Mouse (Mus musculus) gastrocnemius, postnatal 10 days (tissue): ENCODE measurements around the gene Bpnt1. TPM values are rescaled to one million over a fixed set of nuclear protein-coding genes. Genes with fewer than 3 reads are reported as not detected.

ENCODE experiments used
- DNase-seq: peaks from one replicate; pipeline ENCODE4 v3.0.0; 2021; ENCODE audit warnings: mixed read lengths
- total RNA-seq, 2 experiments: library from RNA; stranded (reverse); gene quantifications; 2 replicates each; pipeline ENCODE4 v1.2.3; 2021

The Bpnt1 gene
- total RNA-seq, 2 experiments from 2014 or later: 21.8 to 22.6 TPM

DNA sequence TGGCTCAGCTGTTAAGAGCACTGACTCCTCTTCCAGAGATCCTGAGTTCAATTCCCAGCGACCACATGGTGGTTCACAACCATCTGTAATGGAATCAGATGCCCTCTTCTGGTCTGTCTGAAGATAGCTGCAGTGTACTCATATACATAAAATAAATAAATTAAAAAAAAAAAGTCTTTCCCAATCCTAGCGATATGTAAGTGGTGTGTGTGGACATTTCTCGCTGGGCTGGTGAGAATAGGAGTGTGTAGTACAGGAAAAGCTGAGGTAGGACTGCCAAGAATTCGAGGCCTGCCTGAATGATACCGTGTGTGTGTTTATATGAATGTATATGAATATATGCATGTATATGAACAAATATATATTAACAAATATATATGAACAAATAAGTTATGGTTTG, 585 bp upstream of the Bpnt1 start:
- no peak for DNase-seq

DNA sequence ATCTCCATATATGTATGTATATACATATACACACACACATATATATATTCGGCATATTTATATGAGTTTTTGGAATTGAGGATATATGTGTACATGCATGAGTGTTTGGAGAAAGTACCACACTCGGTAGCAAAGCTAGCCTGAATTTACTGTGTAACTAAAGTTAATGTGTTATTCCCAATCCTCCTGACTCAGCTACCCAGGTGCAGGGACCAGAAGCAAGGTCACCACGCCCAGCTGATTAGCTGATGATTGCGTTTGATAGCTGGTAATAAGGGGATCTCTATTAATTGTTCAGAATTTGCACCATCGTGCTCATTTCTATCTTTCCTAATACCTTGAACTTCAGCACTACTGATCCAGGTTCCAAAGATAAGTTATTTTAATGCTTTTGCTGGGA, 1.7 kb downstream of the Bpnt1 start:
- no peak for DNase-seq

DNA sequence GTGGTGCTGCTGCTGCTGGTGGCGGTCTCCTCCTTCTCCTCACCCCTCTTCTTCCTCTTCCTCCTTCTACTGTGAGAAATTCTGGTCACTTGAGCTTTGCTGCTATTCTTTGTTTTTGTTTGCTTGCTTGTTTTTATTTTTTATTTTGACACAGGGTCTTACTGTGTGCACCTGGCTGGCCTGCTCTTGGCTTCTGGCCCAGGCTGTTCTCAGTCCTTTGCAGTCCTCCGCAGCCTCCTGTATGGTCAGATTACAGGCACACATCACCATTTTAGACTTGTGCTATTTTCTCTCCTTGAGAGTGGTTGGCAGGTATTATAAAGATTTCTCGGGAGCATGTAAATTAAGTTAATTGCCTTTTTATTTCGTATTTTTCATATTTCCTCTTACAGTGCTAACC, 2.2 kb downstream of the Bpnt1 start:
- DNase-seq: no peak

DNA sequence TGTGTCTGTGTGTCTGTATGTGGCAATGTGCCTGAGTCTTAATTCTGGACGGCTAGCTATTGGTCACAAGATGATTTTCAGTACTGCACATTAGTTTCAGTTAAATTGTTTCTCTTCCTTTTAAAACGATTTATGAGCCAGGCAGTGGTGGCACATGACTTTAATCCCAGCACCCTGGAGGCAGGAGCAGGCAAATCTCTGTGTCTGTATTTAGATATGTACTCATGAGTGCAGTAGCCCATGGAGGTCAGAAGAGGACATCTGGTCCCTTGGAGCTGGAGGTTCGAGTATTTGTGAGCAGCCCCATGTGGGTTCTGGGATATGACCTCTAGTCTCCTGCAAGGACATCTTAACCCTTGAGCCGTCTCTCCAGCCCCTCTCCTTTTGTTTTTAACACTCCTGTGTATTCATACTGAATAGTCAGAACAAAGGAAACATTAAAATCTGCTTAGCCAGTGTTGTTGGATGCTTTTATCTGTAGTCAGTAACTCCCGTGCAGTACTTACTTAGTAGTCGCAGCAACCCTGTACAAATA, 3.3 kb downstream of the Bpnt1 start:
- DNase-seq: no peak

DNA sequence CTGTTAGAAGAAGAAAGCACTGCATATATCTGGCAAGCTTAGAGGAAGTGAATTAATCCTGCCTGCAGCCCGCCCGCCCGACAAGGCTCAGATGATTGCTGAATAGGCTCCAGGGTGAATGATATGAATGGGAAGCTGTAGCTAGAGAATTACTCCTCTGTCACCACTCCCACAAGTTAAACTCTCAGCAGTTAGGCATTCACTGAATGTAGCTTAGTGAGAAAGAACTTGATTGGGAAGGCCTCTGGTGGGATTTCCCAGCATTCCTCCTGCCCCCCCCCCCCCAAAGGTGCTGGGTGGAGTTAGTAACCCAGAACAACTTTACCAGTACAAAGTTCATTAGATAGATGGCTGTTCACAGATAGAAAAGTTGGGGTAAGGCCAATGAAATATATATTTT, 4.6 kb downstream of the Bpnt1 start:
- DNase-seq: no peak

DNA sequence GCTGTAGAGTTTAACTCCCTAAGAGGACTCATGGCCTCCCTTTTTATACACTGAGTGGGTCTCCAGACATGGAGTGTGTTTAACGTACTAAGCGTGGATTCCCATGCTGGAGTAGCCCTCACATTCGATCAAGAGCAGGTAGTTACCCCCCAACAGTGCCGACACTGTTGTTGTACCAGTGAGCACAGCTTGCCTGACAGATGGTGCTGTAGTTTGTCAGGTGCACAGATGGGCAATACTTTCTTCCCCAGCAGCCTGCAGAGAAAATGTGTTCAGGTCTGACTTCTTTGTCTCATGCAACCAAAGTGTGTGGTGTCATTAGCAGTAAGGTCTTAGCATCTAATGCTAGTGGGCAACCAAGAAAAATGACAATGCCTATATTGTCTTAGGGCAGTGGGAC, 10.5 kb downstream of the Bpnt1 start:
- no peak for DNase-seq

DNA sequence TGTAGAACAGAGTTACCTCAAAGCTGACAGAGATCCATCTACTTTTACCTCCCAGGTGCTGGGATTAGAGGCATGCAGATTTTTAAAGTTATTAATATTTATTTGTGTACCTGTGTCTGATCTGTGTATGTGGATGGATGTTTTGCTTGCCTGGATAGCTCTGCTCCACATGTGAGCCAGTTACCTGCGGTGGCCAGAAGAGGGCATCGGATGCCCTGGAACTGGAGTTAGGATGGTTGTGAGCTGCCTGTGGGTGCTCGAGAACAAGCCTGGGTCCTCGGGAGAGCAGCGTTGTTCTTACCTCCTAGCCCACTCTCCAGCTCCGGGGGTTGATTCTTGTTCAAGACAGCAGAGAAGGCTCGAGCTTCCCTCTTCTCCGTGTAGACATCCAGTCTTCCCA, 11.5 kb downstream of the Bpnt1 start:
- no peak for DNase-seq

DNA sequence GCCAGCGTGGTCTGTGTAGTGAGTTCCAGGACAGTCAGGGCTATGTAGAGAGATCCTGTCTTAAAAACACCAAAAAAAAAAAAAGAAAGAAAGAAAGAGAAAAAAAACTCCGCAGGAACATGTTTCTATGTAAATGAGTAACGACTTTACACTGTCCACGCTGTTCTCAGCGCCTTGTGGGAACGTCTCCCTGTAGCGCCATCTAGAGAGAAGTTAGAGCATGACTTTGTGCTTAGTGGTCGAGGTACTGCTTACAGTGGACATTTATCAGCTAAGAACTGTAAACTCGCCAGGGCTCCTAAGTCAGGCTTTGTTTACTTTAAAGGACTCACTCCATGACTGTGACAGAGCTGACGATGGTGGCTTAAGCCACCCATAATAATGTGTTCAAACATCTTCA, 14.2 kb downstream of the Bpnt1 start:
- DNase-seq: no peak

DNA sequence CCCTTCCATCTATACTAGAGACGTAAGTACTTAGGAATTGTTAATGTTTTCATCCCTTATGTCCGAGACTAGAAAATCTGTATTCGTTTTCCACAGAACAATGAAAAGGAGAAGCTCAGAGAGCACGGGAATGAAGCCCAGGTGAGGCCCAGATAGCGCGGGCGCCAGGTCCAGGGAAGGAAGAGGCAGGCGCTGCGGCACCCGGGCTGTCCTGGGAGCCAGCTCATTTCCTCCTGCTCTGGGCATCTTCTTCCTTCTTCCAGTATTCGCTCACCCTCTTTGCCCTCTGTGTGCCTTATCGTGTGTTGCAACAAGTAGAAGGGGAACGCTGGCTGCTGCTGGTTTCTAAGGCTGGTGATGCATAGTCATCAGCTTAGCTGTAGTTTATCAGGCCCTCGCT, 17.8 kb downstream of the Bpnt1 start:
- DNase-seq: no peak

DNA sequence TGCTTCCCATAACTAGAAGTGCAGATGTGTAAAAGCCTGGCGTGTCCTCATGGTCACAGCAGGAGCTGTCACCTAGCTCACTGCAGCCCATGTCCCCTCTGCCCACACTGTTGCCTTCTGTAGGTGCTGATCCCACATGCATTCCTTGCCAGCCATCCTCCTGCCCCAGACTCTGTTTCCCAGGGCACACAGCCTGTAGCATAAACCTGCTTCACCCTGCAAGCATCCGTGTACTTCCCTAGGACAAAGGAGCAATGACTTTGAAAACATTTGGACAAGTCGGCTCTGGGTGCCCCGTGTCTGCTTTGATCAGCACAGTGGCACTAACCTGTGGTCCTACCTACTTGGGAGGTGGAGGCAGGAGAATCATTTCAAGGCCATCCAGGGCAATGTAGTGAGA, 18.7 kb downstream of the Bpnt1 start:
- no peak for DNase-seq

DNA sequence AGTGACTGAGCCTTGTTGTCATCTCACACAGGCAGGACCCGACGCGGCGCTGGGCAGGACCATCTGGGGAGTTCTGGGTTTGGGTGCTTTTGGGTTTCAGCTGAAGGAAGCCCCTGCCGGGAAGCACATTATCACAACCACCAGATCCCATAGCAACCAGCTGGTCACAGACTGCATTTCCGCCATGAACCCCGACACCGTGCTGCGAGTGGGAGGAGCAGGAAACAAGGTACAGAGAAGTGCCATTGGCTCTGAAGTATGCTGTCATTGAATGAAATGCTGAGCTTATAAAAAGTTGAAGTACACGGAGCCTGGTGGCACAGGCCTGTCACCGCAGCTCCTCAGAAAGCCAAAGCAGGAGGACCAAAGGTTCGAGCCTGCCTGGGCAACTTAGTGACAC, 20.2 kb downstream of the Bpnt1 start:
- no peak for DNase-seq

DNA sequence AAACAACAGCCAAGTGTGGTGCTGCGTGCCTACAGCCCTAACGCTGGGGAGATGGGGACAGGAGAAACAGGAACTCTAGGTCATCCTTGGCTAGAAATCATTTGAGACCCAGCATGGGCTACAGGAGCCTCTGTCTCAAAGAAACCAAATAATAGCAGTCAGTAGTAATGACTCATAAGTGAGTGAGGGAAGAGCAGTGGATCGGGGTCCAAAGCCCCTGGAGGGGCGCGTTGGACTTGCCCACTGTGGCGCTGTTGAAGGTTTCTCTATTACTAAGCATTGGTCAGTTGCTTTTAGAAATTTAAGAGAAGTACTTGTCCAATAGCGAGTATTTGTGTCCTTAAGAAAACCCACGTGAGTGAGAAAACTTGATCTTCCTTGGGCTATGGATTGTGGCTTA, 21.4 kb downstream of the Bpnt1 start:
- DNase-seq: no peak

DNA sequence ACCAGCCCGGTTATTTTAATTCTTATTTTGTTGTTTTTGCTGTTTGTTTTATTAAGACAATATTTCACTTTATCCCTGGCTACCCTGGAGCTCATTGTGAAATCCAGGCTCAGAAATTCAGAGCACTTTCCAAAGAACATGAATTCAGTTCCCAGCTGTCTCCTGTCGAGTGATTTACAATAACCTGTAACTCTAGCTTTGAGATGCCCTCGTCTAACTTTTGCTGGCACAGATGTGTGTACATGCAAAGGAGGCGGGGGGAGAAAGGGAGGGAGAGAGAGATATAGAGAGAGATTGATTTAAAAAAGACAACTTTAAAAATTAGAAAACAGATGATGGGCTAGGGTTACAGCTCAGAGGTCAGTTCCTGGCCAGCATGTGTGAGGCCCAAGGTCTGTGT, 22.8 kb downstream of the Bpnt1 start:
- DNase-seq: no peak

DNA sequence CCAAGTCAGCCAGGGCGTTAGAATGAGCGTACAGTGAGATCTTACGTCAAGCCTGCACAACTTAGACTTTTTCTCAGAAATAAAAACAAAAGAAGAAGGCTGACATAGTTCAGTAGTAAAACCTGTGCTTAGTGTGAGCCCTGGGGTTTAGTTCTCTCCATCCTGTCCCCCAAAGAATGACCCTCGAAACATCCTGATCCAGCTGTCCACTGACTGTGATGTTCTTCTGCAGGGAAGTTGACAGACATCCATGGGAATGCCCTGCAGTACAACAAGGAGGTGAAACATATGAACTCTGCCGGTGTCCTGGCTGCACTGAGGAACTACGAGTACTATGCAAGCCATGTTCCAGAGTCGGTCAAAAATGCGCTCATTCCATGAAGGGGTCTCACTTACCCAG, 24.3 kb downstream of the Bpnt1 start:
- DNase-seq: no peak

DNA sequence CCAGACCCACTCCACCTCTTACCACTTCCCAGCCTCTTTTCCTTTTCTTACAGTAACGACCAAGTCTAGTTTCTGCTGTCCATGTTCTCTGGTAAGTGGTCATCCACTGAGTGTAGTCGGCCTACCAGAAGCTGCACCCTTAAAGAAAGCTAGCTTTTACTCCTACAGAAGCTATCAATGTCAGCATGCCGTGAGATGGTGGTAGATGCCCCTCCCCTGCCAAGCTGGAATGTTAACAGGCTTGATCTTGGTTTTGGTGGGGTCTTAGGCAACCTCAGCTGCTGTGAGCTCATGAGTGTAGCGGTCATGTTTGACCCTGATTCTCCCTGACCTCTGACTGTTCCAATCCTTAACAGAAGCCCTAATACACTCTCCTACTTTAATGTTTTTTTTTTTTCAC, 26.3 kb downstream of the Bpnt1 start:
- no peak for DNase-seq

DNA sequence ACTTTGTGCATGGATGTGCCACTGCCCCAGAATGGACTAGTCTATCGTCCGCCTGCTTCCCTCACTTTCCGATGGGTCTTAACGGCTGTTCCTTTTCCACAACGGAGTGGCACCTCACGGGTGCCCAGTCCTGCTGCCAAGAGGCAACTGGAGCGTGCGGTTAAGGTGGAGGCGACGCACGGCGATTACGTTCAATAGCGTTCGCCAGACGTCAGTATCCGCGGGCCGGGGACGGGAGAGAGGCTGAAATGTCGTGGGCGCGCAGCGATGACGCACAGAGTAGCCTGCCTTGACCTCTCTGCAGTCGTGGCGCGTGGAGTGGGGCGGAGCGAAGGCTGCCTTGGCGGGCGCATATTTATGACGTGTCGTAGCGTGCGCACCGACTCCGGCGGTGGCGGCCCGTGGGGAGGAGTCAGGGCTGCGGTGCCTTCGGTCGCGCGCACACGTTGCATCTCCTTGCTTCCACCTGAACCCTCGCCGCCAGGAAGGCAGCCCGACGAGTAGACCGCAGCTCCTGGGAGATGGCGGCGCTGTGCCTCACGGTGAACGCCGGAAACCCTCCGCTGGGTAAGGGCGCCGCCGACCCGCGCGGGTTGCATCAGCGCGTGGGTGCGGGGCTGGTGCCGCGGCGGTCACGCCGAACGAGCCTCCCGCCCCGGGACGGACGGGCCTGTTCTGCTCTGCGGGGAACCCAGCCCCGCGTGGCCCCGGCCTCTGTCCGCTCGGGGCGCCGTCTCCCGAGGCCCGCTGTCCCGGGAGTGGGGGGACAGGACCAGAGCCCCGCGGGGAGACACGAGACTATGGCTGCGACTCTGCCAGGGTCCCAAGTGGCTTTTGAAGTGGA, 30.9 kb downstream of the Bpnt1 start, which contains the start of gene Eprs:
Gene Eprs, plus strand, starts transcription at position 368 of the 844 bp plus-strand sequence.
- DNase-seq: peak; percentile 99

DNA sequence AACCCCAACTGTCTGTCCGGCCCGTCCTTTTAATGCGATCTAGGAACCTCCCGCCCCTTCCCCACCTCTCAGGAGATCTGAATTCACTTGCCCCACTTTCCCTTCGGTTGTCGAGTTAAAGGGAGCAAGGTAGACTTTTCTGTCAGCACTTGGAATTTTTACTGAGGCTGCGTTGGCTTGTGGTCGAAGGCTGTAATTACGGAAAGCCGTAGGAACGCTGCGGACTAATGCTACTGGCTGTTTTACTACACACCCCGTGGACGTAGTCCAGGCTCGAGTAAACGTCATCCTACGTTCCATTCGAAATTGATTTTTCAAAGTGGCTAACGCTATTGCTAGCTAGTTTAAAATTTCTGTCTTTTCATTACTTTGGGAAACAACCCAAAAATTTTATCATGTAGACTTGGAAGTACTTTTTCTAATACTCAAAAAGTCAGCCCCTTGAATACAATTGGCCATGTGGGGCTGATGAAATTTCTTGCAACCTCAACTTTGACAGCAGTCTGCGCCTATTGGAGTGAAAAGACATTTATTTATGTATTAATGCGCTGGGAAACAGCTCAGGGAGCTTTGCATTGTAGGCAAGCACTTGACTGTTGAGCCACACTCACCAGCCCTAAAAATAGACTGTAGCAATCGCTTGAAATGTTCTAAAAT, 31.7 kb downstream of the Bpnt1 start:
- DNase-seq: peak; percentile 42

DNA sequence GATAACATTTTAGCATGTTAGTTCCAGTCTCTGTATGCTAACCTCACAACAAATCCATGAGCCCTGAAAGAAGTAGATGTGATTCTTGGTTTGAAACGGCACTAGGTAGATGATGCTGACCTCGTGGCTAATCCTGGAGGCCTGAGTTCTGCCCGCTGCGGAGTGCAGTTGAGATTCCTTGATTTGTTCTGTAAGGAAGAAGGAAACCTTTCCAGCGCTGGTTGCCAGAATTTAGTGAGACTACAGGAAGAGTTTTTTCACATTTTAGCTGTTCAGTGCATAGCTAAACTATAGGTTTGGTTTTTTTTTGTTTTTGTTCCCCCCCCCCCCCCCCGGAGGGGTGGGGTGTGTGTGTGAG, 32.2 kb downstream of the Bpnt1 start:
- no peak for DNase-seq

DNA sequence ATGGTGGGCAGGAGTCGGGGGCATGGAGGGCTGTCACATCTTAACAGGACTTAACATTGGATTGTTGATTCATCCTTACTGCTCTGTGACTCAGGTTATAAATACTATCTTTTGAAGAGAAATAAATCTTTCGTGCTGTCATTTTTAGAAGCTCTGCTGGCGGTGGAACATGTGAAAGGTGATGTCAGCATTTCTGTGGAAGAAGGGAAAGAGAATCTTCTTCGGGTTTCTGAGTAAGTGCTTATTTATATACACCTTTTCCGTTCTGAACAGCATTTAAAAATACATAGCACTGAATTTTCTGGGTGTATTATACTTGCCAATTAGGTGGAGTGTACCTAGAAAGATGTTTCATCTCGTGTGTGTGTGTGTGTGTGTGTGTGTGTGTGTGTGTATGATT, 35.4 kb downstream of the Bpnt1 start:
- no peak for DNase-seq

DNA sequence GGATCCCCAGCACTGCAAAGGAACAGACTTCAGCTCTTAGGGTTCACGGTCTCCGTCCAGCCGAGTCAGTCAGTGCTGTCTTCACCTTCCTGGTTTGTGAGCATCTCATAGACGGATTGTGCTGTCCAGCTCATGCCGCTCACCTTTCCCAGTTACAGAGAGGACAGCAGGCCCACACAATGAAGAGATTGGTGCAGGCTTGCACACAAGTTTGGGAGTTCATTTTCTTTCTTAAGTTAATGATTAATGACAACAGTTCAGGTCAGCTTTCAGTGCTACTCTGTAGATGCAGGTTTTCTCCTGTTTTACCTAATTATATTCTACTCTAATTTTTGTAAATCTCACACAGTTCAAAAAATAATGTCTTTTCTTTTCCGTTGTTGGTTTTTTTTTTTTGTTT, 38.0 kb downstream of the Bpnt1 start:
- DNase-seq: no peak

DNA sequence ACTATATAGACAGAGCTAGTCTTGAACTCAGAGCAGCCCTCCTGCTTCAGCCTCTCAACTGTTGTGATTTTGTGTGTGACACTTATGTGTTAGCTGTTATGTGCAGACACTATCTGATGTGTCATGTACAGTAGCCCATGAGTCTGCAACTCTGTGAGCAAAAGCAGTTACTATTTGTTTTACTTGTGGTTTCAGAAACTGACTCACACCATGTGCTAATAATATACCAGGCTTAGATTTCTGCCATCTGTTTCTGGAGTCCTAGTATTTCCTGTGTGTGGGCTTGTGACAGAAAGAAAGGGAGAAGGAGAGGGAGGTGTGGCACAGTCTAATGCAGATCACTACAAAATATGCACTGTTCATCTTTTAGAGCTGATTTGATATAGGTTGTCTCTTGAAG, 44.4 kb downstream of the Bpnt1 start:
- DNase-seq: no peak

DNA sequence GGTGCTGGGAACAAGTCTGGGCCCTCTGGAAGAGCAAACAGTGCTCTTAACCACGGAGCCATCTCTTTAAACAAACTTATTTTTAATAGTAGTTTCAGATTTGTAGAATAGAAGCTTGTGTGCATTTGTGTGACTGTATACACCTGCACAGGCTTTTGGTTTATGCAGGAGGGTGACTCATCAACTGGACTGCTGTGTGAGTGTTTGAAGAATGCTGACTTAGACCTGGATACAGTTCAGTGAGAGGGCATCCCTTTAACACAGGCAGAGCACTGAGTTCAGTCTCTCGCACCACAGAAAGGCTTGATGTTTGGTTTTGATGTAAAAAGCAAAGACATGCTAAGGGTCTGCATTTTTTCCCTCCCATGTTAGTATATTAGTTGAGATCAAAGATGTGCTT, 45.5 kb downstream of the Bpnt1 start:
- DNase-seq: no peak

DNA sequence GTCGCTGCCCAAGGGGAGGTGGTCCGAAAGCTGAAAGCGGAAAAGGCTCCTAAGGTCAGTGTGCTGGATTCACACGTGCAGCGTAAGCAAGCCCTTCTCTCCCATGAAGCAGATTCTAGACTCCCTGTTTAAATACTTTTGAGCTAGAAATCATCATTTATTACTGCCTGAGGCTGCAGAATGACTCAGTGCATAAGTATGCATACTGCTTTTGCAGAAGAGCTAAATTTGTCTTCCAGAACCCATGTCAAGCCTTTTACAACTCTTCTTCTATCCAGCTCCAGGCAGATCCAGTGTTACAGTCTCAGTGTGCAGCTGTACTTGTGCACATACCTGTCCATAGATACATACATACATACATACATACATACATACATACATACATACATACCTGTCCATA, 69.7 kb downstream of the Bpnt1 start:
- no peak for DNase-seq

DNA sequence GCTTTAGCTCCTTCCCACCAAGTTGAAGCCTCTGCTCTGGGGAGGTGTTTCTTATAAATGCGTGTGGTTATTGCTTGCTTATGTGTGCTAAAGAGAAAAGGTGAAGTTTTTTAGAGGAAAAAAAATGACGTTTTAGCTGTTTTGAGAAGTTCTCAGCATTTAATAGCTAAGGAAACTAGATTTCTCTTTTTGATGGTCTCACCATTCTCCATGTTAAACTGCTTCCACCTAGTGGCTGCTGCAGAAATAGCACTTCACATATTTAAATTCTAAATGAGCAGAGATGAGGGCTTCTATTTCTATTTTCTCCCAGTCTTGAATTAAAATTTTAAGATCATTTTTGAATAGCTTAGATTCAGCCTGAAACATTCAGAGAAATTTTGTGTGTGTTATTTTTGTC, 72.1 kb downstream of the Bpnt1 start:
- no peak for DNase-seq
